Mouse (Mus musculus): Measurements from ENCODE around the gene Pigb. TPM values are rescaled to one million over a fixed set of nuclear protein-coding genes. Genes with fewer than 3 reads are reported as not detected.
A peak's percentile ranks its signal among the peaks of the same experiment; 100 is the strongest.
"Not testable (repeated sequence)": the region's sequence is repeated elsewhere in the genome, so short reads cannot be mapped to it uniquely, and the experiment has no call there.

Pigb gene
- total RNA-seq (2021), result 1 to 10 TPM; 1.8 to 2.5 TPM
- long read RNA-seq, experiment 1, partial matches to known transcripts, result 0 of 3 reads
- long read RNA-seq, experiment 1, other reads (novel, unspliced or antisense), result 3 of 3 reads
- long read RNA-seq, experiment 2, partial matches to known transcripts, result 0 of 2 reads
- long read RNA-seq, experiment 2, other reads (novel, unspliced or antisense), result 1 of 2 reads

GRCm38 (mm10) chr9:73040080-73040479 is at the start of gene Pigb:
Pigb (minus strand) TSS chr9:73040378.
- no peak for DNase-seq

GRCm38 (mm10) chr9:73089222-73089920 is 49.2 kb upstream of the Pigb start:
- peak in 1 of 2 experiments; percentile 21 for DNase-seq

DNA sequence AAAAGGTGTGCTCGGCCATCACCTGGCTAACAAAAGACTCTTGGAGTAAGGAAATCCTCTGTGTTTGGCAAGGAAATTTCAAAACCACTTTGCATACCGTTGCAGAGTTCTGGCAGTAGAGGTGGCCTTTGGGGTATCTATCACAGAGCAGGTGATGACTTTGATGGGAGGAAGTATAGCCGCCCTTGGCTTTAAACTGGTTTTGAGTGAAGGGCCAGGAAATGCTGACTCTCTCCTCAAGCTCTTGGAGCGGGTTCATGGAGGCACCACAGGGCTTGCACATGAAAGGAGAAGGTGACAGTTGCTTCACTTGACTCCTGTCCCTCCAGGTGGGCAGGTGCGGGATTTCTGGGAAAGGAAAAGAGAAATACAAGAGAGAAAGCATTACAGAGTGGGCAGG is 47.4 kb upstream of the Pigb start:
- no peak for DNase-seq

DNA sequence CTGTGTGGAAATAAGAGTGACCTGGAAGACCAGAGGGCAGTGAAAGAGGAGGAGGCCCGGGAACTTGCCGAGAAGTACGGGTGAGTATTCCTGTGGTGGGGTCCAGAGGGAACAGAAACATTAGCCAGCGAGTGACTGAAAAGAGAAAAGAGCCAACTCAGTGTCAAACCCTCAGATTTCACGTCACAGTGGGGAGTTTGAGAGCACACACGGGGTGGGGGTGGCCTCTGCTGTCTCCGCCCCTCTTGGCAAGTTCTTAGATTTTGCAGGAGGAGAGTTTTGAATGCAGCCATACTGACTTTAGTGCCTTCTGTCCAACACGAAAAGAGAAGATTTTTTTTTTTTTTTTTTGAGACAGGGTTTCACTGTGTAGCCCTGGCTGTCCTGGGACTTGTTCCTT is 46.9 kb upstream of the Pigb start:
- DNase-seq, result no peak

- DNase-seq, result no peak
These were observed 45.7 kb upstream of the Pigb start for GRCm38 (mm10) chr9:73085845-73086244.

- no peak for DNase-seq
These were observed 43.8 kb upstream of the Pigb start for GRCm38 (mm10) chr9:73083956-73084355.

GRCm38 (mm10) chr9:73082291-73083000 is 42.3 kb upstream of the Pigb start:
- DNase-seq, result no peak

- DNase-seq, result no peak
These were observed 39.7 kb upstream of the Pigb start for GRCm38 (mm10) chr9:73079801-73080325.

DNA sequence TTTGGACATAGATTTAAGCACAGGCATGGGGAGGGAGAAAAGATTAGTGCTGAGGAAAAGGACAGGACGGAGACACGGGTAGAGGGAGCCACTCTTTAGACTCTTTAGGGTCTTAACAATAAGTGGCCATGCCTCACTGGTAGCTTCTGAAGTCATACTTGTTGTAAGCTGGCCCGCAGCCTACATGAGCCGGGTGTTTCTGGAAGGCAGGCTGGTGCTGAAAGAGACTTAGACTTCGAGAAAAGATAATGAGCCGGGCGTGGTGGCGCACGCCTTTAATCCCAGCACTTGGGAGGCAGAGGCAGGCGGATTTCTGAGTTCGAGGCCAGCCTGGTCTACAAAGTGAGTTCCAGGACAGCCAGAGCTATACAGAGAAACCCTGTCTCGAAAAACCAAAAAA is 39.2 kb upstream of the Pigb start:
- not testable (repeated sequence) for DNase-seq

GRCm38 (mm10) chr9:73073169-73073568 is 33.0 kb upstream of the Pigb start:
- DNase-seq, result no peak

DNA sequence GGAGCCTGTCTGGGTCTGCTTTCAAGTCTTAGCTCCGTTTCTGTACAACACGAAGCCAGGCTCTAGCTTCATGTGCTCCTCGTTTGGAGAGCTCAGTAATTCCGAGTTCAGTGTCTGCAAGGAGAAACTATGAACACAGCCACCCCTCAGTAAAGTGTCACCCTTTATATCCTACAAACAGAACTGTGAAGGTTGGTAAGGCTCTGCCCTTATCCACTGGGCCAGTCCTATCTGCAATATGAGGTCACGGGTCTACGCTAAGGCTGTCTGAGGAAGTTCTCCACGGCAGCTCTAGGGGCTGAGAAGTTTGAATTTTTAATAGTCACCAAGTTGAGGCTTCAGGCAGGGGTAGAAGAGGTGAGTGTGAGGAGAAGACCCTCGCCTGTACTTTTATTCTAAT is 32.2 kb upstream of the Pigb start:
- DNase-seq, result no peak

DNA sequence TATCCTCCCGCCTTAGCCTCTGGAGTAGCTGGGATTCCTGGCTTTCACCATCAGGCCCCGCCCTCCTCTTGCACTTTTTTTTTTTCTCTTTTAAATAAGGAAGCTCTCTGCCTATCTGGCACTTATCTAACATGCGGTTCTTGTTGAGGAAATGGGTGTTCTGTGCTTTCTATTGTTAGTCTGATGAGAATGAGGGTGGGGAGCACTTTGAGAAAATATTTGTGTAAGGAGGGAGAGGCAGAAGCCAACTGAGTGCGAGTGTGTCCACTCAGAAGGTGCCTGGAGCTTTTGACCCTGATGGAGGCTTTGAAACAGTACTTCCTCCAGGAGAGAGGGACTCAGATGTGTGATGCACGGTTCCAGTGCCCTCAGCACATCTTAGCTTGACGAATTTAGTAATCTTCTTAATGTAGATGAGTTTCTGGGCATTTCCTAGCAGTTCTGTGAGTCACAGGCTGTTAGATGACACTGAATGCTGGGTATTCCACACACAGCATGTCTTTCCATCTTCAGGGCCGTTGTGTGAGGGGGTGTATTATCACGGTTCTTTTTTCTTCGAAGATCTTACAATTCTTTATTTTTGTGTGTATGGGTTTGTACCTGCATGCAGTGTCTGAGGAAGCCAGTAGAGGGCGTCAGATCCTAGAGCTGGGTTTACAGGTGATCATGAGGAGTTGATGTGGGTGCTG is 30.9 kb upstream of the Pigb start:
- DNase-seq, result peak; percentile 33 to 55

- no peak for DNase-seq
These were observed 28.5 kb upstream of the Pigb start for GRCm38 (mm10) chr9:73068688-73069087.

DNA sequence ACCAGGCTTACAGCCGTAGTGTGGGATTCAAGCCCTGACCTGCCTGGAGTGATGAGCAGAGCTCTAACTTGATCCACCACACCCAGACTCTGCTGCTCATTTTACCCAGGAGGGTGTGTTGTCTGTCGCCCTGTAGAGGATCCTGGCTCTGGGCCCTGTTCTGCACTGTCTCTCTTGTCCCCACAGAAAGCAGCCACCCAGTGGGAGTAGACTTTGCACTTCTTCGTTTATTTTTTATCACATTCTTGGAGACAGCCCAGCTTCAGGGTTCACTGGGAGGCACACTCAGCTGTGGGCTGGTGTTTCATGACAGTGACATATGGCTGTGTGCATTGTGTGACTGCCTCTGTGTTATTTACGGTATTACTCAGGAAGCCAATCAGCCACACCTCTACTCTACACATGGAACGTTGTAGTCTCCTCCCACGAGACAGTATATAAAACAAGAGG is 28.1 kb upstream of the Pigb start:
- peak; percentile 24 to 41 for DNase-seq

DNA sequence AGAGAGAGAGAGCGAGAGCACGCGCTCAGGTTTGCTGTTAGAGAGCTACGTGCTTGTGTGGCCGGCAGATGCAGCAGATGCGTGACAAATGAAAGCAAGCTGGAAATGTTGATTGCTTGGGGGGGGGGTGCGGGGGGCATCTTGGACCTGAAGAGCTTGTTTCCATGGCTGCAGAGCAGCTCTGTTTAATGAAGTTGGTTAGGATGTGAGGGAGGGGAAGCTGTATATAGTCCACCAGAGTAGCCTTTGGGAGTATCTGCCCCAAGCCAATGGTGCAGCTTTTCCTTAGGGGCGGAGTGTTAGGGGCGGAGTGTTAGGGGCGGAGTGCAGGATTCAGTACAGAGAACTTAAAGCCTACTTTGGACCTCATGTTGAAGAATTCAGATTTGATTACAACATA is 26.9 kb upstream of the Pigb start:
- no peak for DNase-seq

- DNase-seq, result no peak
These were observed 23.6 kb upstream of the Pigb start for GRCm38 (mm10) chr9:73063621-73064290.

DNA sequence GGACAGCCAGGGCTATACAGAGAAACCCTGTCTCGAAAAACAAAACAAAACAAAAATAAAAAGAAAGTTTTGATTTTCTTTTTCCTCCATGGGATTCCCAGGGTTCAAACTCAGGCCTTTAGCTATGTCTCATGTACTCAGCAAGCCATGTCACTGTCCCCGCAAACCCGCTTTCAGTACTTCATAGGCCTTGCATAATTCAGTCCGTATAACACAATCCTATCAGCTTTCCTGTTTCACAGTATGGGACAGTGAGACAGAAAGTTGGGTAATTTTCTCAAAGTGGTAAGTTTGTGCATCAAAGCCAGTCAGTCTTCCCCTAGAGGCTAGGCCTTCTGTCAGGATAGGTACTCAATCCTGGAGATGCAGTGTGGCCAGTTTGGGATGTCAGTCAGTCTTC is 19.0 kb upstream of the Pigb start:
- DNase-seq, result no peak

GRCm38 (mm10) chr9:73055441-73055911 is 15.3 kb upstream of the Pigb start:
- peak; percentile 28 to 68 for DNase-seq

GRCm38 (mm10) chr9:73050606-73051005 is 10.4 kb upstream of the Pigb start:
- no peak for DNase-seq

DNA sequence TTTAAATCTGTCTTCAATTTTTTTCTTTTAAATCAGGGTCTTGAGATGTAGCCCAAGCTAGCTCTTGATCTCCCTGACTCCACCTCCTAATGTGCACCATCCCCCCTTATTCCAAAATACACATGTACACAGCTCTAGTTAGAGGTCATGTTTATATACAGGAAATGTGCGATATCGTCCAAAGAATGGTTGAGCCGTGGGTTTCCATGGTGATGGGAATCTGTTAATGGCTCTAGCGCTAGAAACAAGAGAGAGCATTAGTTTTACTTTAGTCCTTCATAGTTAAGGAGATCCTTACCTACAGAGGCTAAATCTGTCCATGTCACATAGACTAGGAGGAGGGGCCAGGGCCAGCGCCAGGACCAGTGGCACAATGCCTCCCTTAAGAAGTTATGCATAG is 9.7 kb upstream of the Pigb start:
- DNase-seq, result no peak

DNA sequence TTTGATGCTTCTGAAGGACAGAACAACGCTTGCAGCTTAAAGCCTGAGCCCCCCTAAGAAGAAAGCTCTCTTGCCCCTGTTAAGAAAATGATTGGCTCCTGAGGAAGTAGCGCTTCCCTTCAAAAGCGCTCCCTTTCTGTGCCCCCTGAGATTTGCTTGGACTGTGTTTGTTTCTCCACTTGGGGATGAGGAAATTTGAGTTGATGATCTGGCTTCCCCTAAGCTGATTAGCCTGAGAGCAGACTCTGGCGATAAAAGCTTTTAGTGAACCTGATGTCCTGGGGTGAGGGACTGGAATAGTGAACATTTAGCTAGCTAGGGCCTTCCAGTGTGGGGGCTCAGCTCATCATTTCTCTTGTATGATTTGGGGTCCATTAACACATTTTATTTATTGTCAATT is 8.7 kb upstream of the Pigb start:
- peak in 1 of 2 experiments; percentile 35 for DNase-seq

DNA sequence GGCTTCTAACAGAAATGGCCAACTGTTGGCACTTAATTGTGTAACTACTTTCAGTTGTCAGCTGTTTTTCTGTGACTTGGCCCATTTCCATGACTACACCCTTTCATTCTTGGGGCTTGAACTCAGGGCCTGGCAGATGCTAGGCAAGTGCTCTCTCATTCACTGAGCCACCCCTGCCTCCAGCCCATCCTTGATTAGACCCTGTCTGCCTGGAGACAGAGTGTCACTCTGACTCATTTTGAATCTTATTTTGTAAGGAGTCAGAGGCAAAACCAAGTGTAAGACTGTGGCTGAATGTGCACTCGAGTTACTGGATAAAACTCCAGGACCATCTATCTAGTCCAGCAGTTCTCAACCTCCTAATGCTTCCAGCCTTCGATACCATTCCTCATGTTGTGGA is 7.7 kb upstream of the Pigb start:
- peak in 1 of 2 experiments; percentile 19 for DNase-seq
